ENCODE assay signal across 8 mouse cellular contexts in the genomic region with DNA sequence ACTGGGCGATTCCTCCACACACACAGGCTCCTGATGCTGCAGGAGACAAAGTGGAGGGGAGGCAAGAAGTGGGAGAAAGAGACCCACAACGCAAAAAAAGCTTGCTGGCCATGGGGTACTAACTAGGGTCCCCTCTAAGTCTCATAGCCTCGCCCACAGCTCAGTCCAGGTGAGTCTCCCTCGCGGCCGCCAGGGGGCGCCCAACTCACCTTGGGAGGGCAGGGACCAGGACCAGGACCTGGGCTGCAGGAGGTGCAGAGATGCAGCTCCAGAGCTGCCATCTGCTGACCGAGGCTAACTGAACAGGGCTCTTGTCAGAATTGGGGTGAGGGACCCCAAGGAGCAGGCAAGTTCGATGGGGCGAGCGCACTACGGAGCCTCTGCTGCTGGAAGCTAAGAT. TPM values are rescaled to one million over a fixed set of nuclear protein-coding genes. Genes with fewer than 3 reads are reported as not detected.
DNase-seq lines count a peak whose midpoint lies in the region; ATAC-seq and TF ChIP-seq lines count a peak whose summit lies in the region.
"Had no signal": no experiment of that assay in that cellular context is flagged by ENCODE, and none has a peak within 500 bp of the region (broad histone marks: within the 10 kb centered on the region; RNA-seq: fewer than 3 reads in every experiment).

No protein-coding gene starts in this region.

- no peak overlapping the region for H3K27ac ChIP-seq in heart, embryonic 14.5 days (replicated peaks in 1 of 2; ENCODE audit: control insufficient read depth in 1 of 2, insufficient read depth in 1 of 2, low read depth in 2 of 2, low read length in 2 of 2)
- no peak overlapping the region for H3K27ac ChIP-seq in small intestine, adult 2 months (ENCODE audit: insufficient read depth, low read depth, low read length)

- H3K9me3 ChIP-seq in heart, embryonic 14.5 days (ENCODE audit: control insufficient read depth, low read length): no peaks in the 10 kb centered on the region

- H3K36me3 ChIP-seq in heart, embryonic 14.5 days (ENCODE audit: control insufficient read depth, insufficient read depth, low read length): no peaks in the 10 kb centered on the region
- no peaks in the 10 kb centered on the region for H3K36me3 ChIP-seq in small intestine, adult 2 months (ENCODE audit: control insufficient read depth, insufficient read depth, low read length)

- no peak overlapping the region for H3K4me3 ChIP-seq in heart, embryonic 14.5 days (ENCODE audit: control insufficient read depth in 1 of 2, insufficient read depth in 1 of 2, low read depth in 1 of 2, low read length in 2 of 2)
- no peak overlapping the region for H3K4me3 ChIP-seq in small intestine, adult 2 months (ENCODE audit: low read depth, low read length)

- TF ChIP-seq CTCF in small intestine, adult 2 months (IDR thresholded peaks at IDR 0.05; ENCODE audit: extremely low read depth, insufficient read length, insufficient replicate concordance, low read depth, low read length): peak; percentile 92

- DNase-seq in ES-CJ7 (ENCODE audit: low read depth, low spot score): peak; percentile 47
- peak; percentile 40 to 52 for DNase-seq in adrenal gland, adult 18-20 months (ENCODE audit: low spot score in 2 of 2)
- peak; percentile 59 for DNase-seq in embryo, embryonic 10.5 days (ENCODE audit: low spot score)
- DNase-seq in kidney, postnatal 4 days: peak; percentile 62 to 66

- peaks cover 0 to 2% of the 10 kb centered on the region in 2 experiments; a peak in 1 of 4 replicates for H3K4me1 ChIP-seq in heart, embryonic 14.5 days (ENCODE audit: control insufficient read depth in 2 of 2, insufficient read depth in 2 of 2, low read length in 2 of 2)
- H3K4me1 ChIP-seq in small intestine, adult 2 months (ENCODE audit: control insufficient read depth, insufficient read depth, insufficient read length, low read length): no peaks in the 10 kb centered on the region

- H3K4me2 ChIP-seq in heart, embryonic 14.5 days (ENCODE audit: low read length): peak overlapping the region; percentile 16; the same call in 1 of the 2 replicates

- H3K27me3 ChIP-seq in heart, embryonic 14.5 days (ENCODE audit: control insufficient read depth, insufficient read depth, low read length): no peaks in the 10 kb centered on the region
- H3K27me3 ChIP-seq in small intestine, adult 2 months (ENCODE audit: control insufficient read depth, insufficient read depth, low read length): no peaks in the 10 kb centered on the region

- TF ChIP-seq POLR2A in small intestine, adult 2 months (IDR thresholded peaks at IDR 0.05; ENCODE audit: low read depth, low read length): 0 out of 2 replicates have a peak, but pooled peaks have one; percentile 22

- H3K9ac ChIP-seq in heart, embryonic 14.5 days (ENCODE audit: low read length): no peak overlapping the region

- ATAC-seq in heart, embryonic 14.5 days (ENCODE audit: insufficient number of reproducible peaks, insufficient read depth, low FRiP score, low read depth): no peak
- ATAC-seq in megakaryocyte, adult 5-6 weeks (ENCODE audit: poor library complexity, severe bottlenecking): peak; percentile 73

- WGBS in heart, embryonic 14.5 days: 10% methylated on average over 12 of the region's 12 CpGs
- 15% methylated on average over 12 of the region's 12 CpGs for WGBS in small intestine, adult 2 months

RNA-seq across cellular contexts. Expression of a gene that starts 24.4 kb away (rescaled TPM):
- total RNA-seq in adrenal gland, adult 18-20 months (2021): not detected
- polyA plus RNA-seq in heart, embryonic 14.5 days (2014; fragmentation: Nextera tagmentation; extraction: Ambion mirVana): not detected in 2 replicates
- not detected in 2 replicates for total RNA-seq in megakaryocyte, adult 5-6 weeks (2015)
- not detected in 2 replicates for total RNA-seq in megakaryocyte, adult 5-6 weeks (2017)
- not detected in 2 replicates for polyA plus RNA-seq in small intestine, adult 2 months (2012; rRNA removed)

RNA-seq across cellular contexts. Expression of a gene that starts 35.0 kb away (rescaled TPM):
- under 1 TPM; 0.13 to 0.35 TPM for total RNA-seq in adrenal gland, adult 18-20 months (2021)
- 0.19 and 0.20 TPM in 2 replicates for polyA plus RNA-seq in heart, embryonic 14.5 days (2014; fragmentation: Nextera tagmentation; extraction: Ambion mirVana)
- 4.0 and 5.8 TPM in 2 replicates for total RNA-seq in megakaryocyte, adult 5-6 weeks (2015)
- total RNA-seq in megakaryocyte, adult 5-6 weeks (2017): 2.9 and 3.6 TPM in 2 replicates
- 0.75 and 2.0 TPM in 2 replicates for polyA plus RNA-seq in small intestine, adult 2 months (2012; rRNA removed)

RNA-seq across cellular contexts. Expression of a gene that starts 53.5 kb away (rescaled TPM):
- total RNA-seq in adrenal gland, adult 18-20 months (2021): 1 to 10 TPM in 1 of 2 experiments, under 1 TPM in 1; 0.30 to 3.4 TPM
- 0.16 TPM in 1 of 2 replicates, not detected in the other for polyA plus RNA-seq in heart, embryonic 14.5 days (2014; fragmentation: Nextera tagmentation; extraction: Ambion mirVana)
- 0.62 TPM in 1 of 2 replicates, not detected in the other for total RNA-seq in megakaryocyte, adult 5-6 weeks (2015)
- 0.70 and 1.7 TPM in 2 replicates for total RNA-seq in megakaryocyte, adult 5-6 weeks (2017)
- polyA plus RNA-seq in small intestine, adult 2 months (2012; rRNA removed): 0.11 TPM in 1 of 2 replicates, not detected in the other
- total RNA-seq: left cerebral cortex, postnatal 36 days had no signal
